Mouse (Mus musculus) spleen, adult 2 months (tissue): ENCODE measurements around the gene Vsx1. TPM values are rescaled to one million over a fixed set of nuclear protein-coding genes. Genes with fewer than 3 reads are reported as not detected.

Source experiments
- DNase-seq, 2 experiments: peaks; one replicate each; pipeline versions ENCODE4 v3.0.0 to v3.0.0-alpha.2; 2012 to 2021; ENCODE audit warnings: low spot score in 2 of 2, low read depth in 1 of 2
- H3K27ac ChIP-seq: fragments of 200-500 bp; 2 replicates; pipeline ENCODE4 v1.5.1; 2012; ENCODE audit warnings: low read length, inconsistent platforms; ENCODE audit not compliant: insufficient read depth
- H3K27me3 ChIP-seq: fragments of 200-500 bp; 2 replicates; pipeline ENCODE4 v1.6.1; 2012; ENCODE audit warnings: mild to moderate bottlenecking, moderate library complexity, low read length, inconsistent platforms; ENCODE audit not compliant: control insufficient read depth, insufficient read depth
- H3K36me3 ChIP-seq: fragments of 200-500 bp; 2 replicates; pipeline ENCODE4 v1.6.1; 2012; ENCODE audit warnings: mild to moderate bottlenecking, low read length, inconsistent platforms; ENCODE audit not compliant: control insufficient read depth, insufficient read depth
- H3K4me1 ChIP-seq: fragments of 200-500 bp; 2 replicates; pipeline ENCODE4 v1.6.1; 2011; ENCODE audit warnings: inconsistent platforms; ENCODE audit not compliant: control insufficient read depth, insufficient read depth, insufficient read length
- H3K4me3 ChIP-seq: fragments of 200-500 bp; 2 replicates; pipeline ENCODE4 v1.5.1; 2011; ENCODE audit warnings: mild to moderate bottlenecking, inconsistent platforms; ENCODE audit not compliant: insufficient read depth, insufficient read length; ENCODE audit errors: extremely low read depth
- CTCF ChIP-seq: fragments of 200-500 bp; IDR thresholded peaks from 2 replicates; pipeline ENCODE4 v1.5.1; 2011; ENCODE audit warnings: mild to moderate bottlenecking, inconsistent platforms; ENCODE audit not compliant: insufficient read depth, insufficient read length, insufficient replicate concordance; ENCODE audit errors: extremely low read depth
- POLR2A ChIP-seq: fragments of 200-500 bp; IDR thresholded peaks from 2 replicates; pipeline ENCODE4 v1.6.1; 2011; ENCODE audit warnings: low read depth, low read length, inconsistent platforms
- WGBS: fragments of 180-500 bp; shearing (Covaris S2); methylation state at CpG from one replicate; pipeline ENCODE4 v1.1.7; 2018; 5-methylcytosine and 5-hydroxymethylcytosine counted together
- polyA plus RNA-seq: library from polyadenylated mRNA; depleted of rRNA; stranded (reverse); fragments of >200 nt; gene quantifications from 2 replicates; pipeline ENCODE4 v1.2.3, GENCODE M21; 2012; rRNA removed

Vsx1 gene
- not detected in 2 replicates for polyA plus RNA-seq

DNA sequence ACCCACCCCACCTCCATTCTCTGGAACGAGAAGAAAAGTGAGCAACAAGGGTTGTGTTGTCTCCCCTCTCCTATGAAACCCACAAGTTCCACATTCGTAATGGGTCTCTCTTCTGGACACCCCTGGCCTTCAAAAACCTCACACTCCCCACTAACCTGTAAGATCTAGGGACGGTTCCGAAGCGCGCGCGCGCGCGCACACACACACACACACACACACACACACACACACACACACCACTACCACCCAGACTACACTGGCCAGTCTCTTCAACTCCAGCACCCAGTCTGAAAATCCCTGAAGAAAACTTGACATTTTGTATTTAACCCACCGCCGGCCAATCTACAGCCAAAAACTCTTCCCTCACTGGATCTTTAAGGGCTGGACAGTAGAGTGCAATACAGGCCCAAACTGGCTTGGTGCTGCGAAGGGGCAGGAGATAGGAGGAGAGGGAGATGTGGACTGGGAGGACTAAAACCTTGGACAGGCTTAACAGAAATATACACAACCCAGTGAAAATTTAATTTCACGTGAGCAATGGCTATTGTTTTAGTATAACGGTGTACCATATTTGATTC lies at the start of gene Vsx1:
TSS of gene Vsx1 (minus strand) at position 138 of the 578 bp plus-strand sequence.
- H3K36me3 ChIP-seq = no peaks in the 10 kb centered on the region
- H3K4me3 ChIP-seq = no peak within 1 kb of the TSS
- no peaks in the 10 kb centered on the region for H3K4me1 ChIP-seq
- TF ChIP-seq CTCF (no peak), POLR2A (no peak)
- no peak within 1 kb of the TSS for H3K27ac ChIP-seq
- WGBS = 48% methylated on average over 16 of the region's 16 CpGs
- H3K27me3 ChIP-seq = peaks cover 14% of the 10 kb centered on the region
- DNase-seq = no peak

DNA sequence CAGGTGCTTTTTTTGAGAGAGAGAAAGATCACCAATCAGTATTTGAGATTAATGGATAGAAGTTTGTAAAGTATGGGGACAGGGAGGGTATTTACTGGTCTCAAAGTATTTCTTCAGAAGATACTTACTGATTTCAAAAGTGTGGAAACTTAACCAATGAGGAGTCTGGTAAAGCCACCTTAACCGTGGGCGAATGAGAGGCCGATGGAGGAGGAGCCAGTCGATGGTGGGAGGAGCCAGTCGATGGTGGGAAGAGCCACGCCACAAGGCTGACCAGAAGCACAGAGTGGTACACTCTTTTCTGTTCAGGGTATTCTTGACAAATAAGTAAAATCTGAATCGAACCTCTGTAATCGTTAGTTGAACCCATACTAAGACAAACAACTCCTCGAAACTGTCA lies 48.7 kb upstream of the Vsx1 start:
- DNase-seq = no peak
- Histone ChIP-seq H3K4me1 (no peaks in the 10 kb centered on the region), H3K4me3 (no peak overlapping the region), H3K36me3 (no peaks in the 10 kb centered on the region), H3K27ac (no peak overlapping the region), H3K27me3 (no peaks in the 10 kb centered on the region)
- whole genome bisulfite sequencing = 79% methylated on average over 9 of the region's 9 CpGs
- no peak for TF ChIP-seq POLR2A

DNA sequence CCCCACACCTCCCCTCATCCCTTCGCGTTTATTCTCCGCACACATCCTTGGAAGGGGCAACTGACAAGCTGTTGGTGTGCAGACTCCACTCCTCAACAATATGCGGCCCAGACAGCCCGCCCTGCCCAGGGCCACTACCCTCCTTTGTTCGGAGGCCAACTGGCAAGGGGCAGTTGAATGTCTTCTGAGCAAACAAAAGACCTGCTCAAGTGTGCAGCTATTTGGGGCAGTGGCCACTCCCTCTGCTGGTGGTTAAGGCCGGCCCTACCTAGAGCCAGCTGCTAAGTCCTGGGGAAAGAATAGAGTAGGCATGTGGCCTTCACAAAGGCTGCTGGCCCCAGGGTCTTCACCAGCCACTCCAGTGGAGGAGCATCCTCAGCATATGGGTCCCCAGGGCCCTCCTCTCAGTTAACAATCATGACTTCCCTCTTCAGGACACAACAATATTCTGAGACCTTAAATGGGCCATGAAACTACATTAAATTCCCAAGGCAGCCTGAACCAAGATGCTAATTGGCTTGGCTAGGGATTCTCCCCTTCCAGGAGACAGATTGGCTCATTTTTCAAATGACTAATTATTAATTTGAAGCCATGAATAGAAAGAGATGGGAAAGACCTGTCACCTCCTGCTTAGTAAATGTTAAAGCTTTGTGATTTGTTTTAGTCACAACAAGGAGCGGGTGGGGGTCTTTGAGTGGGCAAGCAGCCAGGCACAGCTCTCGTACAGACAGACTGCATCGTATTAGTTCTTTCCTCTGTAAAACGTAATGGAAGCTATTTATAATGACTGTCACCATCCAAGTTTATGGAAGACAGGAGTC lies 46.8 kb upstream of the Vsx1 start:
- Histone ChIP-seq H3K4me3 (no peak overlapping the region), H3K27me3 (no peaks in the 10 kb centered on the region), H3K4me1 (no peaks in the 10 kb centered on the region), H3K27ac (no peak overlapping the region), H3K36me3 (no peaks in the 10 kb centered on the region)
- 84% methylated on average over 11 of the region's 11 CpGs for WGBS
- no peak for DNase-seq
- TF ChIP-seq POLR2A (no peak), CTCF (no peak)

DNA sequence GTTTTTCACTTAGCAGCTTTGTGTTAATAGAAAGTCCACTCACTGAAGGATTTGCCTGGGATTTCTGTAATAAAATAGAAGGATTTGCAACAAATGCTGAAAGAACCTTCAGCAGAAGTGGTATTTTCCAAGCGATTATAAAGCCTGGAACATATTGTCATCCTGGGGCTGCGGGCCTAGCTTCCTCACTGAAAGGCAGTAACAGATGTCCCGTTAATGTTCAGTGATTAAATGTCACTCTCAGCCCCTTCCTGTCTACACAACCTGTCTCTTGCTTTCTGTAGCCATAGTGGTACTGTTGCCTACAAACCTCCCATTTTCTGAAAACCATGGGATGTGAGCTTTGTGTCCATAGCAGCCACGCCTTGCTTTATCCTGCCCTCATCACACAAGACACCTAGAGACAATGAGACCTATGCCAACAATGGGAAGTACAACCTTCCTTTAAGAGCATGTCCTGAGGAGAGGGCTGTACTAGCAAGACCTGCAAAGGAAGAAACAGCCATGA lies 23.1 kb upstream of the Vsx1 start:
- H3K4me1 ChIP-seq = no peaks in the 10 kb centered on the region
- no peak for TF ChIP-seq POLR2A
- no peak for TF ChIP-seq CTCF
- H3K27me3 ChIP-seq = no peaks in the 10 kb centered on the region
- WGBS = 80% methylated on average over 4 of the region's 4 CpGs
- H3K27ac ChIP-seq = no peak overlapping the region
- DNase-seq = no peak
- H3K4me3 ChIP-seq = no peak overlapping the region
- H3K36me3 ChIP-seq = no peaks in the 10 kb centered on the region

DNA sequence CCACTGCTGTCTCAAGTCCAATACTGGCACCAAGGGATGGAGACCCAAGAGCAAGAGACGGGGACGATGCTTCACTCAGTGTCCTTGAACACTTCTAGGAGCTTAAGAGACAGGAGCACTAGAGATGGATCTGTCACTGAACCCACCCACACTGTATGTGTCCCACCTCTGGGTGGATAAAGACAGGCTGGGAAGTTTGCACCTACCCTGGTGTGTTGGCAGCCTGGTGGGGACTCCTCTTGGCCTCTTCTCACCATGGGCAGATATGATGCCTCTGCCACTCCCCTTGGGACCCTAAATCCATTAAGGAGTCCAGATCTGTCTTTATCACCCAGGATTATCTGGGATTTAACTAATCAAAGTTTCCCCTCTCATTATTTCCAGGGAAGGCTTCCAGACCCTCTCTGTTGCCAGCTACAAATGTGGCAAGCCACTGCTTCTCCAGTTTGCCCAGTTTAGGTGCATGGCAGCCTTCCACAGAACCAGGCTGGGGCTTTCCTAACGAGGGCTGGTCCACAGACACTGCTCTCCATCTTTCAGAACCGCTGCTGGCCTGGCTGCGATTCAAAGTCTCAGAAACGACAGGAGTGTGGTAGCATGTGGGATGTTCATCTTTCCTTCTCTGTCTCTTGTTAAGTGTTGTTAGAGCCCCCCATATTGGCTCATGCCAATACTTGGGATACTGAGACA lies 2.5 kb upstream of the Vsx1 start:
- Histone ChIP-seq H3K4me1 (no peaks in the 10 kb centered on the region), H3K4me3 (no peak overlapping the region), H3K36me3 (no peaks in the 10 kb centered on the region), H3K27me3 (peaks cover 14% of the 10 kb centered on the region), H3K27ac (no peak overlapping the region)
- TF ChIP-seq CTCF = no peak
- no peak for TF ChIP-seq POLR2A
- no peak for DNase-seq
- whole genome bisulfite sequencing = 70% methylated on average over 6 of the region's 6 CpGs

DNA sequence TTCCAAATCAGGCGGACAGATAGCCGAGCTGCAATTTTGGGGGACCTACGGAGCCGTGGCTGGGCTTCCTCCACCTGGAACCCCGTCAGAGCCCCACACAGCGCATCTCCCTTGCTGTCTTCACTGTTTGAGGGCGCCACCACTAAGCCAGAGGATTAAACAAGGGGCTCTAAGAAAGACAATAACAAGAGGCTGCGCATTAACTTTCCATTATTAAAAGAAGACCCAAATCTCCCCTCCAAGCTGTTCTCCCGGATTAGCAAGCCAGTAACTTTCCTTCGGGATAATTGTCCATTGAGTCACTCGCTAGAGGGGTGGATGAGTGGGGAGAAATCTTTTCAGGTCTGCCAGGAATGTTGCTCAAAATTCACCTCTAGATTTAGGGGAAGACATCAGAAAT lies 1.1 kb upstream of the Vsx1 start:
- Histone ChIP-seq H3K4me1 (no peaks in the 10 kb centered on the region), H3K4me3 (no peak overlapping the region), H3K27me3 (peaks cover 14% of the 10 kb centered on the region), H3K36me3 (no peaks in the 10 kb centered on the region), H3K27ac (no peak overlapping the region)
- no peak for DNase-seq
- WGBS = 9% methylated on average over 11 of the region's 11 CpGs
- TF ChIP-seq POLR2A = no peak
- TF ChIP-seq CTCF = no peak

DNA sequence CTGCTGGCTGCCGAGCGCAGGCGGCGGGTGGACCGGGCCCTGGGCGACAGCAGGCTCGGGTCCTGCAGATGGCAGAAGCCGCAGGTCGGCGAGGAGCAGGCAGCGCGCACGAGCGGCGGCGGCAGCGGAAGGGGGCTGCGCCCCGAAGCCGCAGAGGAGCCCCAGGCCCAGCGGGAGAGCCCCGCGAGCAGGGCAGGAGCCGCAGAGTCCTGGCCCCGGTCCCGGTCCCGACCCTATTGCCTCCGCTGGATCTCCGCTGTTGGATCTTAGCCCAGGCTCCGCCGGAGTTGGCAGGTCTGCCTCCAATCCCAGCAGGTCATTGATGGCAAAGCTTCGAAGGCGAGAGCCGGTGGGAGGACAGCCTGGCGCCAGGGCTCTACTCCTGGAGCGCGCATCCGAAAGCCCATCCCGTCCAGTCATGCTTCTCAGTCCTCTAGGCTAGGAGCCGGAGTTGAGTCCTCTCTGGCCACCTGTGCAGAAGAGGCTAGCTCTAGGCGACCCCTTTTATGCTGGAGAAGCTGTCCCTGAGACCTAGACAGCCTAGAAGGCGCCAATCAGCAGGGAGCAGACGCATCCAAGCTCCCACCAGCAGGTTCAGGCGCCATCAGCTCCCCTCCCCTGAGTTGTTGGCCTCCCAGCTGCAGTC lies 496 bp downstream of the Vsx1 start:
- Histone ChIP-seq H3K27me3 (peaks cover 14% of the 10 kb centered on the region), H3K27ac (no peak overlapping the region), H3K36me3 (no peaks in the 10 kb centered on the region), H3K4me3 (no peak overlapping the region), H3K4me1 (no peaks in the 10 kb centered on the region)
- TF ChIP-seq POLR2A (no peak), CTCF (no peak)
- no peak for DNase-seq
- WGBS = 3% methylated on average over 44 of the region's 44 CpGs
